7 mouse cellular contexts compared by ENCODE assay signal in genomic region chr16:92286609-92287008, GRCm38 (mm10). TPM values are rescaled to one million over a fixed set of nuclear protein-coding genes. Genes with fewer than 3 reads are reported as not detected.
A peak's percentile ranks its signal among the peaks of the same experiment; 100 is the strongest.
DNase-seq lines count a peak whose midpoint lies in the region; ATAC-seq and TF ChIP-seq lines count a peak whose summit lies in the region.

No protein-coding gene starts in this region.

- H3K4me1 ChIP-seq in bone marrow macrophage, adult 2 months (ENCODE audit: control insufficient read depth, insufficient read depth, low read length): no peaks in the 10 kb centered on the region
- H3K4me1 ChIP-seq in embryonic fibroblast, embryonic 13.5 days (ENCODE audit: control insufficient read depth, insufficient read depth, low read length): no peaks in the 10 kb centered on the region

- intact Hi-C loops in heart, postnatal 14 days (cut with DNase I): loop anchor here (1.0 to 5.0 kb wide), 2 partner anchors 229 to 350 kb away; partner anchors contain the start of genes Gm49711, Mrps6 and Slc5a3

- no peak for TF ChIP-seq POLR2A in bone marrow macrophage, adult 2 months (IDR thresholded peaks at IDR 0.05; ENCODE audit: borderline replicate concordance, low read depth, low read length)
- TF ChIP-seq POLR2A in embryonic fibroblast, embryonic 13.5 days (IDR thresholded peaks at IDR 0.05; ENCODE audit: low read depth, low read length): no peak

- H3K27ac ChIP-seq in bone marrow macrophage, adult 2 months (ENCODE audit: insufficient read depth, low read depth, low read length): no peak overlapping the region
- H3K27ac ChIP-seq in embryonic fibroblast, embryonic 13.5 days (ENCODE audit: insufficient read depth, low read length): no peak overlapping the region

- ATAC-seq in megakaryocyte progenitor cell, adult 5-6 weeks (replicated peaks; ENCODE audit: poor library complexity): peak; percentile 82

- DNase-seq in MN1 (ENCODE audit: low spot score): peak; percentile 81
- DNase-seq in heart, postnatal 14 days: peak; percentile 85 to 93
- peak; percentile 86 to 89 for DNase-seq in layer of hippocampus, postnatal 14 days (ENCODE audit: low spot score in 2 of 2)
- DNase-seq in spleen, adult 12 weeks (ENCODE audit: low spot score): peak; percentile 59

- peak; percentile 74 for TF ChIP-seq CTCF in bone marrow macrophage, adult 2 months (IDR thresholded peaks at IDR 0.05; ENCODE audit: low read depth, low read length)
- TF ChIP-seq CTCF in embryonic fibroblast, embryonic 13.5 days (IDR thresholded peaks at IDR 0.05; ENCODE audit: borderline replicate concordance, insufficient read depth, low read length): 0 out of 2 replicates have a peak, but pooled peaks have one; percentile 26

- no peak overlapping the region for H3K4me3 ChIP-seq in bone marrow macrophage, adult 2 months (ENCODE audit: insufficient read depth, low read length)
- H3K4me3 ChIP-seq in embryonic fibroblast, embryonic 13.5 days (ENCODE audit: insufficient read depth, low read length): no peak overlapping the region

RNA-seq across cellular contexts. Expression of gene Kcne2, which starts 5.6 kb away (rescaled TPM):
- not detected in 2 replicates for polyA plus RNA-seq in bone marrow macrophage, adult 2 months (2012; ENCODE audit: insufficient read depth, insufficient read length, missing spikeins)
- not detected in 2 replicates for polyA plus RNA-seq in embryonic fibroblast, embryonic 13.5 days (2011; ENCODE audit: insufficient read length, low read depth, missing spikeins)
- not detected for total RNA-seq in heart, postnatal 14 days (2021)
- 1 to 10 TPM in 1 of 2 experiments, under 1 TPM in 1; 0.52 to 7.6 TPM for total RNA-seq in layer of hippocampus, postnatal 14 days (2021)
- total RNA-seq in megakaryocyte progenitor cell, adult 5-6 weeks (2015): not detected in 2 replicates
- total RNA-seq in megakaryocyte progenitor cell, adult 5-6 weeks (2017): not detected in 2 replicates

RNA-seq across cellular contexts. Expression of gene Smim11, which starts 14.5 kb away (rescaled TPM):
- 68.3 and 95.1 TPM in 2 replicates for polyA plus RNA-seq in bone marrow macrophage, adult 2 months (2012; ENCODE audit: insufficient read depth, insufficient read length, missing spikeins)
- 33.6 and 50.5 TPM in 2 replicates for polyA plus RNA-seq in embryonic fibroblast, embryonic 13.5 days (2011; ENCODE audit: insufficient read length, low read depth, missing spikeins)
- total RNA-seq in heart, postnatal 14 days (2021): 10 to 100 TPM; 54.2 to 57.5 TPM
- 10 to 100 TPM; 12.9 to 17.9 TPM for total RNA-seq in layer of hippocampus, postnatal 14 days (2021)
- 90.9 and 91.1 TPM in 2 replicates for total RNA-seq in megakaryocyte progenitor cell, adult 5-6 weeks (2015)
- total RNA-seq in megakaryocyte progenitor cell, adult 5-6 weeks (2017): 164 and 194 TPM in 2 replicates

RNA-seq across cellular contexts. Expression of gene Fam243, which starts 34.6 kb away (rescaled TPM):
- polyA plus RNA-seq in bone marrow macrophage, adult 2 months (2012; ENCODE audit: insufficient read depth, insufficient read length, missing spikeins): not detected in 2 replicates
- polyA plus RNA-seq in embryonic fibroblast, embryonic 13.5 days (2011; ENCODE audit: insufficient read length, low read depth, missing spikeins): not detected in 2 replicates
- total RNA-seq in heart, postnatal 14 days (2021): 1 to 10 TPM; 1.2 to 1.4 TPM
- total RNA-seq in layer of hippocampus, postnatal 14 days (2021): not detected
- not detected in 2 replicates for total RNA-seq in megakaryocyte progenitor cell, adult 5-6 weeks (2015)
- total RNA-seq in megakaryocyte progenitor cell, adult 5-6 weeks (2017): not detected in 2 replicates
